In the genomic region with DNA sequence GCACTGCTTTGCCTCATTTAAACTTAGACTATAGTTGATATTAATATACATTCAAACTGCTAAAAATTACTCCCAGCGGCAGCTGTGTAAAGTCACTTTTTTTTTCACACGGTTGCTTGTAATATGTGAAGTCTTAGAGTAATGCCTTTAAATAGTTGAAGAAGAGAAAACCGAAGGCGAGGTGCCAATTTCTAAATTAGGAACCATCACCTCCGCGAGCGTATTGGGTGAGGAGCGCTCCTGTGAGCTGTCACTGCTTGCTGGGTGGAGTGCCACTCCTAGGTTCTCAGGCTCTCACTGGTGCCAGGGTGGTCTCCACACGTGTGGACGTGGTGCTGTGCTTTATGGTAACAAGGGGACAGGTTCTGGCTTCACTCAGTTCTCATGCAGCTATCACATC, we compare ENCODE assay signal across 14 mouse cellular contexts.
DNase-seq lines count a peak whose midpoint lies in the region; ATAC-seq lines count a peak whose summit lies in the region.
"Had no signal": no experiment of that assay in that cellular context is flagged by ENCODE, and none has a peak within 500 bp of the region (broad histone marks: within the 10 kb centered on the region; RNA-seq: fewer than 3 reads in every experiment).

No protein-coding gene starts in this region.

- 80% methylated on average over 10 of the region's 10 CpGs for WGBS in forebrain, embryonic 16.5 days
- 79% methylated on average over 10 of the region's 10 CpGs for WGBS in forebrain, embryonic 15.5 days

- 0 out of 2 replicates have a peak, but pooled peaks have one; percentile 45 for ATAC-seq in forebrain, embryonic 16.5 days
- no peak for ATAC-seq in forebrain, embryonic 15.5 days (replicated peaks)
- ATAC-seq: midbrain, embryonic 15.5 days had no signal

- no peak overlapping the region for H3K4me3 ChIP-seq in forebrain, embryonic 16.5 days (replicated peaks; ENCODE audit: low read length)
- no peak overlapping the region for H3K4me3 ChIP-seq in forebrain, embryonic 15.5 days
- H3K4me3 ChIP-seq: hindbrain, embryonic 15.5 days; midbrain, embryonic 15.5 days had no signal

- peak; percentile 72 to 81 for DNase-seq in frontal cortex, adult 2 months (ENCODE audit: extremely low spot score in 1 of 2, low spot score in 1 of 2)
- peak; percentile 40 to 41 for DNase-seq in heart, postnatal 10 days
- DNase-seq in right cerebral cortex, adult 2 months (ENCODE audit: low spot score in 2 of 2) = peak; percentile 62 to 63
- DNase-seq in liver = no peak
- no peak for DNase-seq in testis, postnatal 14 days (ENCODE audit: low spot score)
- DNase-seq in lung, postnatal 4 days = no peak
- DNase-seq: cerebellum, adult 8-10 months; lung, postnatal 36 days had no signal

- no peaks in the 10 kb centered on the region for H3K4me1 ChIP-seq in forebrain, embryonic 16.5 days (replicated peaks; ENCODE audit: control insufficient read depth, insufficient read depth, low read length)
- H3K4me1 ChIP-seq in forebrain, embryonic 15.5 days = no peaks in the 10 kb centered on the region
- H3K4me1 ChIP-seq: hindbrain, embryonic 15.5 days; midbrain, embryonic 15.5 days had no signal

- H3K36me3 ChIP-seq in forebrain, embryonic 16.5 days (ENCODE audit: control insufficient read depth, insufficient read depth) = no peaks in the 10 kb centered on the region
- no peaks in the 10 kb centered on the region for H3K36me3 ChIP-seq in forebrain, embryonic 15.5 days
- H3K36me3 ChIP-seq: hindbrain, embryonic 15.5 days; midbrain, embryonic 15.5 days had no signal

- intact Hi-C loops in heart, postnatal 10 days (cut with DNase I) = loop anchor here (5.0 kb wide), 1 partner anchor 84 kb away; a partner anchor contains a TSS

- H3K9ac ChIP-seq in forebrain, embryonic 16.5 days (replicated peaks; ENCODE audit: low read depth, low read length) = no peak overlapping the region
- H3K9ac ChIP-seq in forebrain, embryonic 15.5 days (replicated peaks) = no peak overlapping the region
- H3K9ac ChIP-seq: hindbrain, embryonic 15.5 days; liver, embryonic 14.5 days; midbrain, embryonic 15.5 days had no signal

- H3K4me2 ChIP-seq in forebrain, embryonic 16.5 days (ENCODE audit: low read length) = no peak overlapping the region
- H3K4me2 ChIP-seq in forebrain, embryonic 15.5 days (replicated peaks) = no peak overlapping the region
- H3K4me2 ChIP-seq: hindbrain, embryonic 15.5 days; midbrain, embryonic 15.5 days had no signal

- H3K27ac ChIP-seq in forebrain, embryonic 16.5 days (ENCODE audit: low read length) = no peak overlapping the region
- H3K27ac ChIP-seq in forebrain, embryonic 15.5 days (replicated peaks) = no peak overlapping the region
- H3K27ac ChIP-seq: hindbrain, embryonic 15.5 days; kidney, postnatal 0 days; liver, embryonic 14.5 days; midbrain, embryonic 15.5 days had no signal

- H3K27me3 ChIP-seq in forebrain, embryonic 16.5 days (replicated peaks; ENCODE audit: control insufficient read depth, insufficient read depth, low read length) = no peaks in the 10 kb centered on the region
- H3K27me3 ChIP-seq in forebrain, embryonic 15.5 days = no peaks in the 10 kb centered on the region
- H3K27me3 ChIP-seq: hindbrain, embryonic 15.5 days; midbrain, embryonic 15.5 days had no signal

- no peaks in the 10 kb centered on the region for H3K9me3 ChIP-seq in forebrain, embryonic 16.5 days (ENCODE audit: control insufficient read depth, low read length)
- H3K9me3 ChIP-seq in forebrain, embryonic 15.5 days = no peaks in the 10 kb centered on the region
- H3K9me3 ChIP-seq: hindbrain, embryonic 15.5 days; midbrain, embryonic 15.5 days had no signal

Comparison
In these comparisons a context has a peak if more than half of its experiments do, and no peak if none do; other contexts are left out.
1. DNase-seq: peak in frontal cortex, adult 2 months (2 of 2), heart, postnatal 10 days (2 of 2) and right cerebral cortex, adult 2 months (2 of 2); none in liver (single experiment), testis, postnatal 14 days (single experiment) and lung, postnatal 4 days (0 of 2).